Mouse (Mus musculus): ENCODE results near the gene Tff2.

- TF ChIP-seq CTCF (IDR thresholded peaks at IDR 0.05; ENCODE audit: low read depth) (no peak), EP300 (IDR thresholded peaks at IDR 0.05; ENCODE audit: low read depth) (no peak)
Measured at GRCm38 (mm10) chr17:31192663-31193062, 48.6 kb upstream of the Tff2 start.
